Mouse (Mus musculus) neural tube, embryonic 14.5 days (tissue): ENCODE data around the gene Acsf2. TPM values are rescaled to one million over a fixed set of nuclear protein-coding genes. Genes with fewer than 3 reads are reported as not detected.

Experiments
- ATAC-seq: fragments of 200-750 bp; cut with Nextera tagmentation; 2 replicates; pipeline ENCODE4 v1.8.0; 2017; ENCODE audit warnings: low read depth, mild to moderate bottlenecking, moderate TSS enrichment, moderate library complexity
- H3K27ac ChIP-seq: fragments of 300-500 bp; sonication (generic); 2 replicates; pipeline ENCODE4 v1.5.1; 2014; ENCODE audit warnings: low read depth, mild to moderate bottlenecking, control low read depth, low read length, moderate library complexity, mixed read lengths
- H3K27me3 ChIP-seq: fragments of 300-500 bp; sonication (generic); 2 replicates; pipeline ENCODE4 v1.6.1; 2014; ENCODE audit warnings: low read length; ENCODE audit not compliant: control insufficient read depth, insufficient read depth
- H3K36me3 ChIP-seq: fragments of 300-500 bp; sonication (generic); 2 replicates; pipeline ENCODE4 v1.6.1; 2014; ENCODE audit warnings: low read length, mixed read lengths; ENCODE audit not compliant: control insufficient read depth, insufficient read depth
- H3K4me1 ChIP-seq: fragments of 300-500 bp; sonication (generic); 2 replicates; pipeline ENCODE4 v1.6.1; 2014; ENCODE audit warnings: low read length; ENCODE audit not compliant: control insufficient read depth, insufficient read depth
- H3K4me2 ChIP-seq: fragments of 300-500 bp; sonication (generic); 2 replicates; pipeline ENCODE4 v1.6.1; 2014; ENCODE audit warnings: mild to moderate bottlenecking, low read depth, low read length, control low read depth
- H3K4me3 ChIP-seq: fragments of 300-500 bp; sonication (generic); 2 replicates; pipeline ENCODE4 v1.5.1; 2014; ENCODE audit warnings: low read depth, low read length, control low read depth, mixed read lengths
- H3K9ac ChIP-seq: fragments of 300-500 bp; sonication (generic); replicated peaks from 2 replicates; pipeline ENCODE4 v1.6.1; 2014; ENCODE audit warnings: low read depth, mild to moderate bottlenecking, control low read depth, low read length, mixed read lengths
- H3K9me3 ChIP-seq: fragments of 300-500 bp; sonication (generic); 2 replicates; pipeline ENCODE4 v1.6.1; 2016; ENCODE audit warnings: low read length; ENCODE audit not compliant: control insufficient read depth
- WGBS: fragments of 180-500 bp; shearing (Covaris S2); extraction: QIAGEN DNeasy Blood & Tissue Kit; methylation state at CpG from one replicate; pipeline ENCODE4 v1.1.7; 2014; 5-methylcytosine and 5-hydroxymethylcytosine counted together
- polyA plus RNA-seq: library from polyadenylated mRNA; unstranded; fragments of >200 nt; fragmentation: Nextera tagmentation; extraction: Ambion mirVana; gene quantifications from 2 replicates; pipeline ENCODE4 v1.2.1, GENCODE M21; 2014

Acsf2 gene
- polyA plus RNA-seq, 1 experiment from 2014 or later, result 2.0 TPM

- H3K4me2 ChIP-seq, result no peak overlapping the region
- no peak overlapping the region for H3K4me3 ChIP-seq
- WGBS, result 51% methylated on average over 4 of the region's 4 CpGs
- H3K9ac ChIP-seq, result no peak overlapping the region
- no peak overlapping the region for H3K27ac ChIP-seq
- H3K4me1 ChIP-seq, result no peaks in the 10 kb centered on the region
- ATAC-seq, result peak; percentile 87
- H3K36me3 ChIP-seq, result no peaks in the 10 kb centered on the region
- no peaks in the 10 kb centered on the region for H3K27me3 ChIP-seq
- H3K9me3 ChIP-seq, result no peaks in the 10 kb centered on the region
These were observed 9.4 kb upstream of the Acsf2 start for GRCm38 (mm10) chr11:94610744-94611740.

GRCm38 (mm10) chr11:94602356-94602955 lies 785 bp upstream of the Acsf2 start:
- WGBS, result 74% methylated on average over 11 of the region's 11 CpGs
- H3K9me3 ChIP-seq, result no peaks in the 10 kb centered on the region
- H3K4me1 ChIP-seq, result 0 out of 2 replicates have a peak, but pooled peaks cover 2% of the 10 kb centered on the region

GRCm38 (mm10) chr11:94600447-94600846 lies 1.2 kb downstream of the Acsf2 start:
- Histone ChIP-seq H3K4me2 (no peak overlapping the region), H3K27ac (no peak overlapping the region), H3K4me1 (0 out of 2 replicates have a peak, but pooled peaks cover 2% of the 10 kb centered on the region), H3K4me3 (no peak overlapping the region), H3K9me3 (no peaks in the 10 kb centered on the region), H3K27me3 (no peaks in the 10 kb centered on the region), H3K9ac (no peak overlapping the region), H3K36me3 (no peaks in the 10 kb centered on the region)
- 92% methylated on average over 7 of the region's 7 CpGs for WGBS
- no peak for ATAC-seq

More at GRCm38 (mm10) chr11:94602356-94602955, 785 bp upstream of the Acsf2 start:
- Histone ChIP-seq H3K27ac (no peak overlapping the region), H3K9ac (no peak overlapping the region), H3K4me2 (no peak overlapping the region), H3K36me3 (no peaks in the 10 kb centered on the region), H3K27me3 (no peaks in the 10 kb centered on the region), H3K4me3 (no peak overlapping the region)
- ATAC-seq, result no peak

- no peaks in the 10 kb centered on the region for H3K9me3 ChIP-seq
- no peak for ATAC-seq
- no peak overlapping the region for H3K9ac ChIP-seq
- H3K27me3 ChIP-seq, result no peaks in the 10 kb centered on the region
- H3K27ac ChIP-seq, result no peak overlapping the region
- no peak overlapping the region for H3K4me2 ChIP-seq
- no peaks in the 10 kb centered on the region for H3K36me3 ChIP-seq
- WGBS, result 86% methylated on average over 6 of the region's 6 CpGs
- 0 out of 2 replicates have a peak, but pooled peaks cover 2% of the 10 kb centered on the region for H3K4me1 ChIP-seq
- no peak overlapping the region for H3K4me3 ChIP-seq
These were observed 3.1 kb downstream of the Acsf2 start for GRCm38 (mm10) chr11:94598437-94599120.

- Histone ChIP-seq H3K27ac (no peak overlapping the region), H3K9me3 (no peaks in the 10 kb centered on the region), H3K4me1 (0 out of 2 replicates have a peak, but pooled peaks cover 2% of the 10 kb centered on the region), H3K36me3 (no peaks in the 10 kb centered on the region), H3K4me2 (no peak overlapping the region), H3K27me3 (no peaks in the 10 kb centered on the region), H3K9ac (no peak overlapping the region), H3K4me3 (no peak overlapping the region)
- ATAC-seq, result no peak
- WGBS, result 61% methylated on average over 4 of the region's 4 CpGs
These were observed 4.4 kb downstream of the Acsf2 start for GRCm38 (mm10) chr11:94597319-94597718.

- no peaks in the 10 kb centered on the region for H3K36me3 ChIP-seq
- H3K9ac ChIP-seq, result no peak overlapping the region
- H3K4me1 ChIP-seq, result no peaks in the 10 kb centered on the region
- no peak for ATAC-seq
- WGBS, result 70% methylated on average over 7 of the region's 7 CpGs
- no peak overlapping the region for H3K27ac ChIP-seq
- H3K9me3 ChIP-seq, result no peaks in the 10 kb centered on the region
- H3K4me3 ChIP-seq, result no peak overlapping the region
- no peak overlapping the region for H3K4me2 ChIP-seq
- H3K27me3 ChIP-seq, result no peaks in the 10 kb centered on the region
These were observed 5.3 kb downstream of the Acsf2 start for GRCm38 (mm10) chr11:94596311-94596852.

GRCm38 (mm10) chr11:94587511-94587910 lies 14.2 kb downstream of the Acsf2 start:
- H3K9ac ChIP-seq, result no peak overlapping the region
- no peaks in the 10 kb centered on the region for H3K27me3 ChIP-seq
- no peak overlapping the region for H3K4me2 ChIP-seq
- H3K4me3 ChIP-seq, result no peak overlapping the region
- no peak for ATAC-seq
- H3K9me3 ChIP-seq, result no peaks in the 10 kb centered on the region
- no peaks in the 10 kb centered on the region for H3K4me1 ChIP-seq
- no peak overlapping the region for H3K27ac ChIP-seq
- no peaks in the 10 kb centered on the region for H3K36me3 ChIP-seq
- 78% methylated on average over 6 of the region's 6 CpGs for WGBS

- H3K4me2 ChIP-seq, result no peak overlapping the region
- ATAC-seq, result no peak
- no peak overlapping the region for H3K27ac ChIP-seq
- H3K27me3 ChIP-seq, result no peaks in the 10 kb centered on the region
- H3K9me3 ChIP-seq, result no peaks in the 10 kb centered on the region
- WGBS, result 94% methylated on average over 9 of the region's 9 CpGs
- no peaks in the 10 kb centered on the region for H3K36me3 ChIP-seq
- H3K9ac ChIP-seq, result no peak overlapping the region
- H3K4me3 ChIP-seq, result no peak overlapping the region
- no peaks in the 10 kb centered on the region for H3K4me1 ChIP-seq
These were observed 16.6 kb downstream of the Acsf2 start for GRCm38 (mm10) chr11:94585091-94585490.
